Mouse (Mus musculus) midbrain, embryonic 10.5 days (tissue): ENCODE measurements around the gene Prkar2a. TPM values are rescaled to one million over a fixed set of nuclear protein-coding genes. Genes with fewer than 3 reads are reported as not detected.
"Not testable (repeated sequence)": the region's sequence is repeated elsewhere in the genome, so short reads cannot be mapped to it uniquely, and the experiment has no call there.

Experiments used
- DNase-seq: peaks from one replicate; pipeline ENCODE4 v3.0.0-alpha.2; 2017; ENCODE audit warnings: low spot score
- H3K27ac ChIP-seq: fragments of 300-500 bp; sonication (generic); replicated peaks from 2 replicates; pipeline ENCODE4 v1.5.1; 2016; ENCODE audit warnings: mild to moderate bottlenecking
- H3K27me3 ChIP-seq: fragments of 300-500 bp; sonication (generic); 2 replicates; pipeline ENCODE4 v1.6.1; 2016; ENCODE audit warnings: low read depth, mild to moderate bottlenecking; ENCODE audit not compliant: poor library complexity, severe bottlenecking
- H3K36me3 ChIP-seq: fragments of 300-500 bp; sonication (generic); 2 replicates; pipeline ENCODE4 v1.6.1; 2016; ENCODE audit warnings: mild to moderate bottlenecking, moderate library complexity
- H3K4me1 ChIP-seq: fragments of 300-500 bp; sonication (generic); 2 replicates; pipeline ENCODE4 v1.6.1; 2016
- H3K4me3 ChIP-seq: fragments of 300-500 bp; sonication (generic); 2 replicates; pipeline ENCODE4 v1.5.1; 2016; ENCODE audit warnings: mild to moderate bottlenecking, moderate library complexity
- H3K9me3 ChIP-seq: fragments of 300-500 bp; sonication (generic); replicated peaks from 2 replicates; pipeline ENCODE4 v1.6.1; 2016; ENCODE audit warnings: mild to moderate bottlenecking
- WGBS: fragments of 180-500 bp; shearing (Covaris S2); methylation state at CpG from one replicate; pipeline ENCODE4 v1.1.7; 2016; 5-methylcytosine and 5-hydroxymethylcytosine counted together
- polyA plus RNA-seq: library from polyadenylated mRNA; unstranded; fragments of >200 nt; fragmentation: Nextera tagmentation; extraction: Ambion mirVana; gene quantifications from 2 replicates; pipeline ENCODE4 v1.2.1, GENCODE M21; 2016

Prkar2a gene
- polyA plus RNA-seq = 34.6 and 40.8 TPM in 2 replicates

GRCm38 (mm10) chr9:108689106-108689505 lies at the start of gene Prkar2a:
Gene Prkar2a (plus strand): TSS chr9:108689314.
- peaks cover 79% of the 10 kb centered on the region for H3K4me1 ChIP-seq
- peak within 1 kb of the TSS; percentile 75 for H3K27ac ChIP-seq
- no peak within 1 kb of the TSS for H3K4me3 ChIP-seq
- peaks cover 12% of the 10 kb centered on the region for H3K36me3 ChIP-seq
- no peaks in the 10 kb centered on the region for H3K9me3 ChIP-seq
- H3K27me3 ChIP-seq = peaks cover 31% of the 10 kb centered on the region
- DNase-seq = peak; percentile 77
- 34% methylated on average over 1 of the region's 1 CpGs for WGBS

DNA sequence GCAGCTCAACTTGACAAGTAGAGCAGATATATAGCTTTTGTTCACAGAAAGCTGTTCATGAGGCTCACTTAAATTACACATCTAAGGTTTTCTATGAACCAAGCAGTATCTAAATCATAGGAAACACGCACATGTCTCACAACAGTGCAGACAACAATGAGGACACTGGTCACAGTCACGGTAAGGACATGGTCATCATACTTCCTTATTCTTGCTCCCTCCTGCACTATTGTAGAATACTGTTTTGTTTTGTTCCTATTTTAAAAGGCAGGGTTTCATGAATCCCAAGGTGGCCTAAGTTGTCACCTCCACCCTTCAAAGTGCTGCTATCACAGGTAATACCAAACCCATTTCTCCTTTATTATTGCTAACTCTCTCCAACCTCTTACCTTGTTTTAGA lies 49.3 kb upstream of the Prkar2a start:
- Histone ChIP-seq H3K27me3 (no peaks in the 10 kb centered on the region), H3K9me3 (no peaks in the 10 kb centered on the region), H3K36me3 (peaks cover 80% of the 10 kb centered on the region), H3K27ac (no peak overlapping the region), H3K4me1 (no peaks in the 10 kb centered on the region), H3K4me3 (no peak overlapping the region)
- DNase-seq = no peak
- 96% methylated on average over 2 of the region's 2 CpGs for WGBS

GRCm38 (mm10) chr9:108648166-108648565 lies 40.9 kb upstream of the Prkar2a start:
- Histone ChIP-seq H3K9me3 (no peaks in the 10 kb centered on the region), H3K27ac (no peak overlapping the region), H3K4me3 (peak overlapping the region; percentile 100), H3K4me1 (peaks cover 25% of the 10 kb centered on the region), H3K36me3 (peaks cover 19% of the 10 kb centered on the region), H3K27me3 (no peaks in the 10 kb centered on the region)
- WGBS = 49% methylated on average over 10 of the region's 10 CpGs
- no peak for DNase-seq

GRCm38 (mm10) chr9:108648611-108649560 lies 40.2 kb upstream of the Prkar2a start, which contains the start of gene Arih2:
Gene Arih2 (minus strand): TSS chr9:108649386.
- under 1% methylated on average over 111 of the region's 112 CpGs for WGBS
- Histone ChIP-seq H3K9me3 (no peaks in the 10 kb centered on the region), H3K4me3 (peak within 1 kb of the TSS; percentile 100), H3K4me1 (peaks cover 25% of the 10 kb centered on the region), H3K27me3 (no peaks in the 10 kb centered on the region), H3K27ac (peak within 1 kb of the TSS; percentile 94), H3K36me3 (peaks cover 13% of the 10 kb centered on the region)
- DNase-seq = peak; percentile 92

- Histone ChIP-seq H3K4me1 (peaks cover 29% of the 10 kb centered on the region), H3K4me3 (peak overlapping the region; percentile 100), H3K27ac (peak overlapping the region; percentile 94), H3K27me3 (no peaks in the 10 kb centered on the region), H3K36me3 (peaks cover 10% of the 10 kb centered on the region), H3K9me3 (no peaks in the 10 kb centered on the region)
- whole genome bisulfite sequencing = 34% methylated on average over 29 of the region's 29 CpGs
- no peak for DNase-seq
Measured at GRCm38 (mm10) chr9:108649561-108650440, 39.3 kb upstream of the Prkar2a start.

DNA sequence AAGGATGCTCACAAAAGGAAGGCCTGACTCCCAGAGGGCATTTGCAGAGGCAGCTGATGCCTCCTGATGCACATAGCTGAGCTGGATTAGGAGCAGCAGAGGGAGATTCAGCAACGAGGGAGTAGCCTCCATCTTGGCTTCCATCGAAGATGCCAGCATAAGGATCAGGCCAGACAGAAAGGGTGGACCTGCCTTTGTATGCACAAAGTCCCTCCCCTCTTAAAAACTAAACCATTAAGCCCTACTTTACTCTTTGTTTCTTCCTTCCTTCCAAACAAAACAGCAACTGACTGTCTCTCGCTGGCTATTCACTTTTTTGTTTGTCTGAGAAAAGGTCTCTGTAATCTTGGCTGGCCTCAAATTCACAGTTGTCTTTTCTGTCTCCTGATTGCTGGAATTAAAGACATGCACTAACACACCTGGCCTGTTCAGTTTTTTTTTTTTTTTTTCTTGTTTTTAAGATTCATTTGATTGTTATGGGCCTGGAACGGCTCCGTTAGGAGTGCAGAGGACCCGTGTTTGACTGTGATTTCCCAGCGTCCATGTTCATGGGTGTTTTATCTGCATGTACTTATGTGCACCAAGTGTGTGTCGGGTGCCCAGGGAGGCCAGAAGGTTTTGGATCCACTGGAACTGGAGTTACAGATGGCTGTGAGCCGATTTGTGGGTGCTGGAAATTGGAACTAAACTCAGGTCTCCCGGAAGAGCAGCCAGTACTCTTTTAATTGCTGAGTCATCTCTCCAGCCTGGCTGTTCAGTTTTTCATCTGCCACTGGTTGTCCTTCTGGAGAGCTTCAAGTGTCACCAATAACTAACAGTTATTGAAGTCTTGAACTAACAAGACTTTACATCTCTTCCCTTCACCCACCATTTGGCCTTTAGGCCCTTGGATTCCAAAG lies 34.3 kb upstream of the Prkar2a start:
- Histone ChIP-seq H3K9me3 (no peaks in the 10 kb centered on the region), H3K4me1 (peaks cover 8% of the 10 kb centered on the region), H3K36me3 (no peaks in the 10 kb centered on the region), H3K4me3 (no peak overlapping the region), H3K27me3 (no peaks in the 10 kb centered on the region), H3K27ac (no peak overlapping the region)
- 83% methylated on average over 10 of the region's 10 CpGs for WGBS
- DNase-seq = no peak

GRCm38 (mm10) chr9:108655865-108656264 lies 33.2 kb upstream of the Prkar2a start:
- H3K27me3 ChIP-seq, H3K9me3 ChIP-seq, DNase-seq, H3K27ac ChIP-seq, H3K4me3 ChIP-seq, H3K36me3 ChIP-seq, H3K4me1 ChIP-seq: not testable (repeated sequence)
- WGBS = 90% methylated on average over 7 of the region's 7 CpGs

DNA sequence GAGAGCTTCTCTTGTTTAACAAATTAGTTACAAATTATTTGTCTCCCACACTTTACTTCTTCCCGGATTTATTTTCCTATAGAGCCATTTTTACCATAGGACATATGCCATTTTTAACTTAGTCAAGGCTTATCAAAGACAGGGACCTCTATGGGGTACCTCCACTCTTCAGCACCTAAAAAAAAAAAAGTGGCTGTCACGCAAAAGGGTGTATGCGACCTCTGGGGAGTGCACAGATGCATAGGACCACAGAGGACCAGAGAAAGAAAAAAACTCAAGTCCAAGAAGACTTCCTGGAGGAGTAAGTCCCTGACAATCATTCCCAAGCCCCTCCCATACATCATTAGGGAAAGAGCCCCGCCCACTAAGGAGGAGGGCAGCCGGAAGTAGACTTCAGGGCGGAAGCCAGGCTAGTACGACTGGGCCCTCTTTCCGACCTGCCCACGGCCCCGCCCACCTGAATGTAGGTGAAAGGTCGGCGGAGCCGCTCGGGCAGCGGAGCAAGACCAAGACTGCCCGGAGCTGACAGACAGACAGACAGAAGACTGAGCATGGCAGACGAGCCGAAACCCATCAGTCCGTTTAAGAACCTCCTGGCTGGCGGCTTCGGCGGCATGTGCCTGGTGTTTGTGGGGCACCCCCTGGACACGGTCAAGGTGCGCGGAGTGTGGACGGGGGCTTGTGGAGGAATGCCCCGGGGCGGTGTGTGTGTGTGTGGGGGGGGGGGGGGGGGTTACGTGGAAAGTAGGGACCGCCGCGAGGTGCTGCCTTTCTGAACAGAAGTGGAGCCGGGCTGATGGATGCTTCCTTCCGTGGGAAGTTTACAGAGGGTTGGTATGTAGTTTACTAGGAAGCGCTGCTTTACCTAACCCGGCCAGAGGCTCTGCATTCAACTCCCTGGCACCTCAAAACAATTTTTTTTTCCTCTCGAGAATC lies 27.2 kb upstream of the Prkar2a start, which contains the start of gene Slc25a20:
TSS of gene Slc25a20 (plus strand) at position 412 of the 936 bp plus-strand sequence.
- H3K4me3 ChIP-seq = peak within 1 kb of the TSS; percentile 71
- peak within 1 kb of the TSS; percentile 79 for H3K27ac ChIP-seq
- H3K4me1 ChIP-seq = peaks cover 18% of the 10 kb centered on the region
- no peaks in the 10 kb centered on the region for H3K36me3 ChIP-seq
- WGBS = 3% methylated on average over 36 of the region's 37 CpGs
- no peaks in the 10 kb centered on the region for H3K9me3 ChIP-seq
- no peaks in the 10 kb centered on the region for H3K27me3 ChIP-seq
- DNase-seq = peak; percentile 80

- 45% methylated on average over 6 of the region's 6 CpGs for WGBS
- DNase-seq = no peak
- H3K4me1 ChIP-seq = peaks cover 18% of the 10 kb centered on the region
- peak overlapping the region; percentile 71 for H3K4me3 ChIP-seq
- no peaks in the 10 kb centered on the region for H3K36me3 ChIP-seq
- no peaks in the 10 kb centered on the region for H3K27me3 ChIP-seq
- H3K9me3 ChIP-seq = no peaks in the 10 kb centered on the region
- H3K27ac ChIP-seq = peak overlapping the region; percentile 79; the same call in 1 of the 2 replicates
Measured at GRCm38 (mm10) chr9:108662660-108663059, 26.5 kb upstream of the Prkar2a start.

DNA sequence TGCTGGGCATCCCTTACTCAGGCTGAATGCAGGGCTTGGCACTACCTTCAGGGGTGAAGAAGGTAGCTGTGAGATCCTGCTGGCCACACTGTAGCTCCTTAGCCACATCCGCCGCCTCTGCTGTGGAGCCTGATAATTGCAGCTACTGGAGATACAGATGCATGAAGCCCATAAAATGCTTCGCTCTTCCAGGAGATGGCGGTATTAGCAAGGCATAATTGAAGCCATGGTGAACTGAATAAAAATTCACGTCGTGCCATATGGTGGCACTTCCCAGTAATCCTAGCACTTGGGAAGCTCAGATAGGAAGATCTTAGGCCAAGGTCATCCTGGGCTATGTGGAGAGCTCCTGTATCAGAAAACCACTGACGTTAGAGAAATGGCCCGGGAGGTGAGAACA lies 19.2 kb upstream of the Prkar2a start:
- 56% methylated on average over 8 of the region's 8 CpGs for WGBS

GRCm38 (mm10) chr9:108673151-108673550 lies 16.0 kb upstream of the Prkar2a start:
- H3K27me3 ChIP-seq = no peaks in the 10 kb centered on the region
- no peak overlapping the region for H3K27ac ChIP-seq
- no peaks in the 10 kb centered on the region for H3K4me1 ChIP-seq
- H3K4me3 ChIP-seq = no peak overlapping the region
- peaks cover 6% of the 10 kb centered on the region; the same call in 1 of the 2 replicates for H3K9me3 ChIP-seq
- peaks cover 42% of the 10 kb centered on the region for H3K36me3 ChIP-seq
- WGBS = 45% methylated on average over 2 of the region's 2 CpGs
- DNase-seq = no peak

More for the DNA sequence above, 19.2 kb upstream of the Prkar2a start:
- Histone ChIP-seq H3K36me3 (peaks cover 39% of the 10 kb centered on the region), H3K4me1 (no peaks in the 10 kb centered on the region), H3K9me3 (peaks cover 6% of the 10 kb centered on the region; the same call in 1 of the 2 replicates), H3K27me3 (no peaks in the 10 kb centered on the region), H3K4me3 (no peak overlapping the region), H3K27ac (no peak overlapping the region)
- no peak for DNase-seq
